ENCODE assay signal across 20 mouse cellular contexts in the genomic region with DNA sequence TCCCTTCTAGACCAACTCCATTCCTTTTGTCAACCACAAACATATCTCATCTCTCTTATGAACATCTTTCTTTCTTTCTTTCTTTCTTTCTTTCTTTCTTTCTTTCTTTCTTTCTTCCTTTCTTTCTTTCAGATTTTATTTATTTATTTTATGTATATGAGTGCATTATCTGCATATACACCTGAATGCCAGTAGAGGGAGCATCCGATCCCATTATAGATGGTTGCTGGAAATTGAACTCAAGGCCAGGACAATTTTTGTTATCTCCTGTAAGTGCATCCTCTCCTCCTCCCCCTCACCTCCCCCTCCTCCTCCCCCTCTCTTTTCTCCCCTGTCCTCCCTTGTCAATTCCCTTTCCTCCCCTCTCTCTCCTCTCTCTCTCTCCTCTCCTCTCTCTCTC. TPM values are rescaled to one million over a fixed set of nuclear protein-coding genes. Genes with fewer than 3 reads are reported as not detected.
DNase-seq lines count a peak whose midpoint lies in the region; ATAC-seq and TF ChIP-seq lines count a peak whose summit lies in the region.
"Had no signal": no experiment of that assay in that cellular context is flagged by ENCODE, and none has a peak within 500 bp of the region (broad histone marks: within the 10 kb centered on the region; RNA-seq: fewer than 3 reads in every experiment).

No protein-coding gene starts in this region.

- no peak overlapping the region for H3K4me2 ChIP-seq in hindbrain, postnatal 0 days (ENCODE audit: low read depth, low read length)
- H3K4me2 ChIP-seq in hindbrain, embryonic 12.5 days (replicated peaks) = no peak overlapping the region
- H3K4me2 ChIP-seq in lung, embryonic 14.5 days = no peak overlapping the region
- H3K4me2 ChIP-seq: embryonic facial prominence, embryonic 13.5 days; kidney, embryonic 15.5 days; limb, embryonic 15.5 days; neural tube, embryonic 13.5 days; stomach, embryonic 15.5 days had no signal

- peak; percentile 33 for TF ChIP-seq CTCF in hindbrain, postnatal 0 days (IDR thresholded peaks at IDR 0.05; ENCODE audit: low read depth)
- peak; percentile 23; the same call in 1 of the 2 replicates for TF ChIP-seq CTCF in lung, embryonic 14.5 days (IDR thresholded peaks at IDR 0.05; ENCODE audit: low read depth)
- peak; percentile 16 for TF ChIP-seq CTCF in Patski (IDR thresholded peaks at IDR 0.05)

- CTCF ChIA-PET in Patski (lab: Charles Lee) = no interaction called here

- intact Hi-C loops in left cerebral cortex, postnatal 36 days (cut with DNase I) = no loop called here

- no peak overlapping the region for H3K4me3 ChIP-seq in hindbrain, postnatal 0 days (ENCODE audit: low read length)
- no peak overlapping the region for H3K4me3 ChIP-seq in hindbrain, embryonic 12.5 days
- no peak overlapping the region for H3K4me3 ChIP-seq in lung, embryonic 14.5 days (ENCODE audit: low read depth, low read length)
- H3K4me3 ChIP-seq: embryonic facial prominence, embryonic 13.5 days; kidney, embryonic 15.5 days; limb, embryonic 15.5 days; neural tube, embryonic 13.5 days; stomach, embryonic 15.5 days had no signal

- no peak for DNase-seq in hindbrain, postnatal 0 days (ENCODE audit: low spot score)
- no peak for DNase-seq in lung, embryonic 14.5 days
- no peak for DNase-seq in lung, postnatal 25 days (ENCODE audit: low spot score)
- DNase-seq in Patski (ENCODE audit: low read depth, low spot score) = no peak
- DNase-seq in left cerebral cortex, postnatal 36 days (ENCODE audit: low spot score in 2 of 2) = no peak
- DNase-seq in adrenal gland, postnatal 36 days = no peak
- DNase-seq: adrenal gland, adult 2 months; cerebellum, adult 2 months; heart, adult 11 months; heart, postnatal 10 days had no signal

- no peaks in the 10 kb centered on the region for H3K9me3 ChIP-seq in hindbrain, postnatal 0 days (ENCODE audit: low read length)
- no peaks in the 10 kb centered on the region for H3K9me3 ChIP-seq in hindbrain, embryonic 12.5 days (replicated peaks)
- H3K9me3 ChIP-seq in lung, embryonic 14.5 days (ENCODE audit: low read depth, low read length) = no peaks in the 10 kb centered on the region
- H3K9me3 ChIP-seq: embryonic facial prominence, embryonic 13.5 days; kidney, embryonic 15.5 days; limb, embryonic 15.5 days; neural tube, embryonic 13.5 days; stomach, embryonic 15.5 days had no signal

- in situ Hi-C loops in Patski (cut with MboI; ENCODE audit: low pct_unique_long_range_greater_than_20kb) = no loop called here

- WGBS in hindbrain, postnatal 0 days = 77% methylated on average over 1 of the region's 1 CpGs
- 65% methylated on average over 1 of the region's 1 CpGs for WGBS in hindbrain, embryonic 12.5 days
- 79% methylated on average over 1 of the region's 1 CpGs for WGBS in lung, embryonic 14.5 days

- no peak for ATAC-seq in hindbrain, postnatal 0 days
- ATAC-seq in hindbrain, embryonic 12.5 days (ENCODE audit: low FRiP score) = no peak
- no peak for ATAC-seq in lung, embryonic 14.5 days (ENCODE audit: insufficient read depth)
- no peak for ATAC-seq in Patski
- peak; percentile 63; the same call in 1 of the 2 replicates for ATAC-seq in neutrophil, adult 5-6 weeks (ENCODE audit: extremely low read depth, insufficient number of reproducible peaks, low FRiP score, poor library complexity, severe bottlenecking)
- ATAC-seq: hindbrain, embryonic 16.5 days; midbrain, embryonic 16.5 days had no signal

- H3K9ac ChIP-seq in hindbrain, postnatal 0 days (replicated peaks; ENCODE audit: low read length) = no peak overlapping the region
- H3K9ac ChIP-seq in hindbrain, embryonic 12.5 days = no peak overlapping the region
- no peak overlapping the region for H3K9ac ChIP-seq in lung, embryonic 14.5 days
- H3K9ac ChIP-seq: embryonic facial prominence, embryonic 13.5 days; kidney, embryonic 15.5 days; limb, embryonic 15.5 days; neural tube, embryonic 13.5 days; stomach, embryonic 15.5 days had no signal

- no peaks in the 10 kb centered on the region for H3K27me3 ChIP-seq in hindbrain, postnatal 0 days (ENCODE audit: insufficient read depth, low read length)
- H3K27me3 ChIP-seq in hindbrain, embryonic 12.5 days = no peaks in the 10 kb centered on the region
- no peaks in the 10 kb centered on the region for H3K27me3 ChIP-seq in lung, embryonic 14.5 days (ENCODE audit: insufficient read depth, low read length)
- H3K27me3 ChIP-seq in Patski = no peaks in the 10 kb centered on the region
- H3K27me3 ChIP-seq: embryonic facial prominence, embryonic 13.5 days; kidney, embryonic 15.5 days; limb, embryonic 15.5 days; neural tube, embryonic 13.5 days; stomach, embryonic 15.5 days had no signal

- H3K4me1 ChIP-seq in hindbrain, postnatal 0 days (ENCODE audit: insufficient read depth, low read length) = no peaks in the 10 kb centered on the region
- H3K4me1 ChIP-seq in hindbrain, embryonic 12.5 days = no peaks in the 10 kb centered on the region
- 0 out of 2 replicates have a peak, but pooled peaks cover 5% of the 10 kb centered on the region for H3K4me1 ChIP-seq in lung, embryonic 14.5 days (ENCODE audit: insufficient read depth)
- H3K4me1 ChIP-seq: embryonic facial prominence, embryonic 13.5 days; limb, embryonic 15.5 days; neural tube, embryonic 13.5 days; stomach, embryonic 15.5 days had no signal

- POLR2A ChIA-PET in Patski (lab: Charles Lee) = no interaction called here

- no peak overlapping the region for H3K27ac ChIP-seq in hindbrain, postnatal 0 days
- no peak overlapping the region for H3K27ac ChIP-seq in hindbrain, embryonic 12.5 days
- H3K27ac ChIP-seq in lung, embryonic 14.5 days (ENCODE audit: low read depth) = no peak overlapping the region
- H3K27ac ChIP-seq: embryonic facial prominence, embryonic 13.5 days; kidney, embryonic 15.5 days; limb, embryonic 15.5 days; macrophage; neural tube, embryonic 13.5 days; stomach, embryonic 15.5 days had no signal

- H3K36me3 ChIP-seq in hindbrain, postnatal 0 days (ENCODE audit: insufficient read depth, low read length) = no peaks in the 10 kb centered on the region
- no peaks in the 10 kb centered on the region for H3K36me3 ChIP-seq in hindbrain, embryonic 12.5 days
- no peaks in the 10 kb centered on the region for H3K36me3 ChIP-seq in lung, embryonic 14.5 days (ENCODE audit: insufficient read depth)
- H3K36me3 ChIP-seq: embryonic facial prominence, embryonic 13.5 days; kidney, embryonic 15.5 days; limb, embryonic 15.5 days; neural tube, embryonic 13.5 days; stomach, embryonic 15.5 days had no signal

RNA-seq across cellular contexts. Expression of a gene that starts 25.7 kb away (rescaled TPM):
- total RNA-seq in hindbrain, postnatal 0 days (2014; rRNA removed) = 47.4 and 54.0 TPM in 2 replicates
- polyA plus RNA-seq in hindbrain, postnatal 0 days (2015; fragmentation: Nextera tagmentation; extraction: Ambion mirVana) = 30.8 and 39.4 TPM in 2 replicates
- 55.4 and 59.7 TPM in 2 replicates for polyA plus RNA-seq in hindbrain, embryonic 12.5 days (2016; fragmentation: Nextera tagmentation; extraction: Ambion mirVana)
- polyA plus RNA-seq in lung, embryonic 14.5 days (2014; fragmentation: Nextera tagmentation; extraction: Ambion mirVana) = 66.8 and 77.0 TPM in 2 replicates
- 374 TPM for polyA plus RNA-seq in Patski (2021)
- total RNA-seq in neutrophil, adult 5-6 weeks (2017) = 37.6 and 45.8 TPM in 2 replicates
- 100 to 1,000 TPM; 133 to 134 TPM for total RNA-seq in left cerebral cortex, postnatal 36 days (2021)
- total RNA-seq in adrenal gland, postnatal 36 days (2021) = 100 to 1,000 TPM; 122 to 131 TPM

RNA-seq across cellular contexts. Expression of a gene that starts 54.2 kb away (rescaled TPM):
- 64.8 and 67.1 TPM in 2 replicates for total RNA-seq in hindbrain, postnatal 0 days (2014; rRNA removed)
- 177 and 190 TPM in 2 replicates for polyA plus RNA-seq in hindbrain, postnatal 0 days (2015; fragmentation: Nextera tagmentation; extraction: Ambion mirVana)
- 180 and 213 TPM in 2 replicates for polyA plus RNA-seq in hindbrain, embryonic 12.5 days (2016; fragmentation: Nextera tagmentation; extraction: Ambion mirVana)
- 115 and 125 TPM in 2 replicates for polyA plus RNA-seq in lung, embryonic 14.5 days (2014; fragmentation: Nextera tagmentation; extraction: Ambion mirVana)
- polyA plus RNA-seq in Patski (2021) = 85.5 TPM
- 152 and 153 TPM in 2 replicates for total RNA-seq in neutrophil, adult 5-6 weeks (2017)
- 100 to 1,000 TPM; 133 to 134 TPM for total RNA-seq in left cerebral cortex, postnatal 36 days (2021)
- 100 to 1,000 TPM in 1 of 2 experiments, 10 to 100 TPM in 1; 99.7 to 104 TPM for total RNA-seq in adrenal gland, postnatal 36 days (2021)
